Mouse (Mus musculus): Measurements from ENCODE around the gene Ceacam15.
"Not testable (repeated sequence)": the region's sequence is repeated elsewhere in the genome, so short reads cannot be mapped to it uniquely, and the experiment has no call there.

The Ceacam15 gene

DNA sequence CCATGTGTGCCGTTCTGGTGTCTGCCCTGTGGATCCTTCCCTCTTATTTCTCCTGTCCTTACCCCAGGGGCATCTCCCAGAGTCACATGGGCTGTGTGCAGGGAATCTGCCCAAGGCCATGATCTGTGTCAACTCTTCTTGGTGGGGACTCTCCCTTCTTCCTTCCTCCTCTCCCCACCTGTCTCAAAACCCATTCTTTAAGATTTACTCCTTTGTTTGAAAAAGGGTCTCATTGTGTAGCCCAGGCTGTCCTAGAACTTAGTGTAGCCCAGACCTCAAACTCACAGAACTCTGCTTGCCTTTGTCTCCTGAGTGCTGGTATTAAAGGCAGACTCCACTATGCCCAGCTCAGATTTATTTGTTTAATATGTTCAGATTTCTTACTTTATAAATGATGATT, at the start of gene Ceacam15:
TSS of gene Ceacam15 (minus strand) at position 101 of the 400 bp plus-strand sequence.
- in situ Hi-C loops (cut with MboI, MseI): no loop called here

- in situ Hi-C loops (cut with MboI, MseI): not testable (repeated sequence)
These were observed 47.0 kb upstream of the Ceacam15 start for GRCm38 (mm10) chr7:16722490-16722889.

DNA sequence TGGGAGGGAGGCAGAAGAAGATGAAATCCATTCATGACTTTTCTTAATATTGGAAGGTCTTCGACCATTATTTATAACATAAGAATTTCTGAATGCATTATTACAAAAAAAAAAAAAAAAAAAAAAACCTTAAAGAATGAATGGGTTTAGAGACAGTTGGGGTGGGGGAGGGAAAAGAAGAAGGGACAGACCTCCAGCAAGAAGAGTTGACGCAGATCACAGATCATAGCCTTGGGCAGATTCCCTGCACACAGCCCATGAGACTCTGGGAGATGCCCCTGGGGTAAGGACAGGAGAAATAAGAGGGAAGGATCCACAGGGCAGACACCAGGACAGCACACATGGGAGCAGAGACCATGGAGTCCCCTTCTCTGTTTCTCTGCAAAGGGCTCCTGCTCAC, 46.1 kb upstream of the Ceacam15 start, which contains the start of gene Ceacam9:
TSS of gene Ceacam9 (plus strand) at position 301 of the 400 bp plus-strand sequence.
- in situ Hi-C loops (cut with MboI, MseI): no loop called here

- in situ Hi-C loops (cut with MboI, MseI): not testable (repeated sequence)
These were observed 41.1 kb upstream of the Ceacam15 start for GRCm38 (mm10) chr7:16716456-16717152.

DNA sequence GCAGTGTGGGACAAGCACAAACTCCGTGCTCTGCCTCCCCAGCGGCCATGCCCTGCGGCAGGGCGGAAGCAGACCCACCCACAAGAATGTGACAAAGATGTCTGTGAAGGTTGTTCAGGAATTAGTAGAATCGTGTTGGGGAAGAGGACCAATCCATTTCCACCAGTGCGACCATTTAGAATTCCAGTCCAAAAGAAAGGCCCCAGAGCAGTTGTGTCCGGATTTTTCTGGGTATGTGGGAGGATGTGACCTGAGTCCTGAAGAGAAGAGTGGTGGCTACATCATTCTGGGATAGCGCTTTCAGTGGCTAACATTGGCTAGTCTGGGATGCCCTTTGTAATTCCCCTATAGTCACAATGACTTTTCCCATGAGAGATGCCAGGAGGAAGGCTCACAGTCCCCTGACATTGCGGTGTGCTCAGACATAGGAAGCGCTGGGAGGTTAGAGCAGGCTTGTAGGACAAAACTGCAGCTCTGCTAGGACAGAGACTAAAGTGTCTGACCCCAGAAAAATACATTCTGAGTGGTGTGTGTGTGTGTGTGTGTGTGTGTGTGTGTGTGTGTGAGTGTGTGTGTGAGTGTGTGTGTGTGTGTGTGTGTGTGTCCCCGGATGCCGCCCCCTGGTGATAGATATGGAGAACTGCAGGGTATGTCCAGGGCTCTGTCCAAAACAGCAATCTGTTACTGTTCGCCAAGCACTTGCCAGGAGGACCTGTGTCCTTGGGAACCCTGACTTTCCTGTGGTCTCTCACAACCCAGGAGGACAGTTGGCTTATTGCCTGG, 37.3 kb upstream of the Ceacam15 start:
- in situ Hi-C loops (cut with MboI, MseI): no loop called here

DNA sequence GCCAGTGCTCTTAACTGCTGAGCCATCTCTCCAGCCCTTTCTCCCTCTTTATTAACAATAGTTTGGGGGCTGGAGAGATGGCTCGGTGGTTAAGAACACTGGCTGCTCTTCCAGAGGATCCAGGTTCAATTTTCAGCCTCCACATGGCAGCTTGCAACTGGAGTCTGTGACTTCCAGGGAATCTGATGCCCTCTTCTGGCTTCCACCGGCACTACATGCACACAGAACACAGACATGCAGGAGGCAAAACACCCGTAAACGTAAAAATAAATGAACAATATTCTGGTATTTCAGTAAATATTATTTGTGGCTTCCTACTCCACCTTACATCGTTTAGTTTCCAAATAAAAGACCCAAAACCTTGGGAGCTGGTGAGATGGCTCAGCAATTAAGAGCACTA, 35.1 kb upstream of the Ceacam15 start:
- in situ Hi-C loops (cut with MboI, MseI): no loop called here

DNA sequence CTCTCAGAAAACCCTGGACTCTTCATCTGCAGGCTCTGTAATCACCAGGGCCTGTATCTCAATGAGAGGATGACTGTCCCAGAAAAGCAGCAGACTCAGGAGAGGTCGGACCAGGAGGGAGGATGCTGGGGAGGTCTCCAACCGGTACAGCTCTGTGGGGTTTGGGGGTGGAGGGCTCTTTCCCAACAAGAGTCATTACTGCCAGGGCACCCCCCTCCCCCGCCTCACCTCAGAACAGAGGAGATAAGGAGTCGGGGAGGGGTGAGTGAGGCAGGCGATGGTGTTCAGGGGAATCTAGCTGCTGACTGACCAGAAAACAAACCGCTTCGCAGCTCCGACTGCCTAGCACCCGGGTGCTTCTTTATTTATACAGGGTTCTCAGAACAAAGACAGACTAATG, 32.7 kb upstream of the Ceacam15 start:
- in situ Hi-C loops (cut with MboI, MseI): no loop called here

DNA sequence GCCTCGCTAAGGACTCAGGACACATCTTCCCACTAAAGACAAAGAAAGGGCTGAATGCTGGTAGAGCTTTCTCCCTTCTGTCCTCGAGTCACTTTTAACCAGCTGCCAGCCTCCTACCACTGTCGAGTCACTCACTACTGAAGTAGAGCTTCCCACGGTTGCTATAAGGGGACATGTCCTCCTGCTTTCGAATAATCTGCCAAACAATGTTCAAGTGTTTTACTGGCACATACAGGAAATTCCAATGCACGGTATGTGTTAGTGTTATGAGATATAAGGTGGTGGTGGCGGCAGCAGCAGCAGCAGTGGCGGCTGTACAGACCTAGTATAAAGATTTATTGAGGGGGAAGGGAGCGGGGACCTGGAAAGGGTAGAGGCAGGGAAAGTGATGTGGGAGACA, 30.9 kb upstream of the Ceacam15 start:
- in situ Hi-C loops (cut with MboI, MseI): no loop called here

- in situ Hi-C loops (cut with MboI, MseI): no loop called here
These were observed 25.1 kb upstream of the Ceacam15 start for GRCm38 (mm10) chr7:16700583-16700982.

- in situ Hi-C loops (cut with MboI, MseI): no loop called here
These were observed 23.5 kb upstream of the Ceacam15 start for GRCm38 (mm10) chr7:16699042-16699441.

GRCm38 (mm10) chr7:16695025-16695424, 19.5 kb upstream of the Ceacam15 start:
- in situ Hi-C loops (cut with MboI, MseI): no loop called here

DNA sequence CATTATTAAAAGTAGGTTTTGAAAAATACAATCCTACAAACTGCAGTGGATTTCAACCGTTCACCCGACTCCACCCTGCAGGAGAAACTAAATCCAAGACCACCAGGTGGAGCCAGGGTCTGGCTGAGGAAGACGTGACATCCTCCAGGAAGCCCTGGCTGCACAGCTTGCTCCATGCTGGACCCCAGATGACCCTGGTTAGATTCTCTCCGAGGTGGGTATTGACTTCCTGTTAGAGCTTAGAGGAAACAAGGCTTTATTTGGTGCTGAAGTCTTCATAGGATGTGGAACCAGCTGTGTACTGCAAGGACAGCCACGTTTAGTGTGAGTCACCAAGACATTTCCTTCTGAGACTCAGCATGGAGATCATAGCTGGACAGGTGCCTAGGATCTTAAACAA, 13.7 kb upstream of the Ceacam15 start:
- in situ Hi-C loops (cut with MboI, MseI): no loop called here

GRCm38 (mm10) chr7:16680194-16680593, 4.7 kb upstream of the Ceacam15 start:
- in situ Hi-C loops (cut with MboI, MseI): not testable (repeated sequence)

GRCm38 (mm10) chr7:16674699-16675098, 806 bp downstream of the Ceacam15 start:
- in situ Hi-C loops (cut with MboI, MseI): not testable (repeated sequence)

GRCm38 (mm10) chr7:16673823-16674222, 1.7 kb downstream of the Ceacam15 start:
- in situ Hi-C loops (cut with MboI, MseI): no loop called here

DNA sequence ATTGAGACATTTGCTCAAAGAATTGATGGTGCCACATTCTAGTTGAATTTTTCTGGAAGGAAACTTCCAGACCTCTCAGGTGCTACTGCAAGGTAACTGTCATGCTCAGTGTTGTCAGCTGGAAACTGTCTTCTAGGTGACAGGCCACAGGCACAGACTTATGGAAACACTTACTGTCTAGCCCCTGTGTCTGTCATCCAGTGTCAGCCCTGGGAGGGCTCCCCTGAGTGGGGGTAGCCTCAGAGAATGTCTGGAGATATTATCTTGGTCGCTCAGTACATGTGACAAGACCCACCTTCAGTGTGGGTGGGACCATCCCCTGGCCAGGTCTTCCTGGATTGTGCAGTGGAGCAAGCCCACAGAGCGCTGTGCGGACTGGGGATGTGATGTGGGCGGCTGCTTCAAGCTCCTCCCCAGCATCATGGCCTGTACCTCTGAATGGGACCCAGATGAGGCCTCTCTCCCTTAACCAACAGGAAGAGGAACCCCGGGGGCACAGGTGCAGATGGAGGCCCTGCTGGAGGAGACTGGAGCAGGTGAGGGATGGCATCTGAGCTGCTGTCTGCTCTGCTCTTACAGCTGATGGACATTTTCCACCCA, 7.1 kb downstream of the Ceacam15 start:
- in situ Hi-C loops (cut with MboI, MseI): not testable (repeated sequence)

DNA sequence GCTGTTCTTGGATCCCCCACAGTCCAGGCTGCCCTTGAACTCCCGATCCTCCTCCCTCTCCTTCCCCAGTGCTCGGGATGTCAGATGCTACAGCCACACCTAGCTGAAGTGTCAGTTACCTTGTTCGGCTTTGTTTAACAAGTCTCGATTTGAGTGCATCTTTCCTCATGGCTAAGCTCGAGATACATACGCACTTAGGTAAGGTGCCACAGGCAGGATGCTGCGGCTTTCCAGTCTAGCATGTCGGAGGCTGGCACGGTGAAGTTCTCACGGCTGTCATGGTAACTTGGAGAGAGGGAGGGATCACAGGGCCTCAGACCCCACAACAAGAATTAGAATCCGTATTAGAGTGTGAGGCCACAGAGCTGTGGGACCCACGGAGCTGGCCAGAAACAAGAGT, 31.2 kb downstream of the Ceacam15 start:
- in situ Hi-C loops (cut with MboI, MseI): no loop called here

GRCm38 (mm10) chr7:16643106-16643505, 32.4 kb downstream of the Ceacam15 start:
- in situ Hi-C loops (cut with MboI, MseI): not testable (repeated sequence)

DNA sequence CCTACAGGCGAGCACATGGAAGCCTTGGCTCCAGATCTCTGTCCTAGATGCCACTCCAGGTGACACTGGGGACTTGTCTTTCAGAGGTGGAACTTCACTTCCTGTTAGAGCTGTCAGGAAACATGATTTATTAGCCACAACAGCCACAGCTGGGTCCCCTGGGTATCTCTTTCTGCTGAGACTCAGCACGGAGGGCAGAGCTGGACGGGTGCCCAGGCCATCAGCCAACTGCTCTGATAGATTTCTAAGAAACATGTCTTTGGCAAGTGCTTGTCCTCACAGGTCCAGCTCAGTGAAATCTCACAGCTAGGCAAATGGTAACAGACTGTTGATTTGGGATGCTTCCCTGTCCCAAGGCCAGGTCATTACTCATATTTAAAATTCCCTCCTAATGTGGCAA, 36.5 kb downstream of the Ceacam15 start:
- in situ Hi-C loops (cut with MboI, MseI): no loop called here

- in situ Hi-C loops (cut with MboI, MseI): no loop called here
These were observed 40.4 kb downstream of the Ceacam15 start for GRCm38 (mm10) chr7:16635116-16635515.

DNA sequence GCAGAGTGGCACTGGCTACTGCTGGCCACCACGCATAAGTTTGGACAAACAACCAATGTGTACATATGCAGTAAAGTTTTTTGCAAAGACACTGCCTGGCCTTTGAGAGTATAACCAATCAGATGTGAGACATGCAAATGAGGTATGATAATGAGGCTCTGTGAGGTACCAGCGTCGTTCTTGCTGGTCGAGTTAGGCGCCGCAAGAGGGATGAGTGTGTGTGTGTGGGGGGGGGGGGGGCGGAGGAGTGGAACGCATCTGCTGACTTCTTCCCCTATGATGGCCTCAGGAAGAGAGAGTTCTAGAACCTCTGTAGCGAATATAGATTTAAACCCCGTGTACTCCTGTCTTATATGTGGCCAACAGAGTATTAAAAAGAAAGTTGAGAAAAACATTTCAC, 41.6 kb downstream of the Ceacam15 start:
- in situ Hi-C loops (cut with MboI, MseI): loop anchor here (5.0 kb wide), 1 partner anchor 58 kb away; no protein-coding TSS in a partner anchor

- in situ Hi-C loops (cut with MboI, MseI): loop anchor here (5.0 kb wide), 1 partner anchor 60 kb away; no protein-coding TSS in a partner anchor
These were observed 43.6 kb downstream of the Ceacam15 start for GRCm38 (mm10) chr7:16631932-16632331.
